Mouse (Mus musculus) myocyte (in vitro differentiated cells): ENCODE measurements around the gene Ptcd1. TPM values are rescaled to one million over a fixed set of nuclear protein-coding genes. Genes with fewer than 3 reads are reported as not detected.
"Not testable (repeated sequence)": the region's sequence is repeated elsewhere in the genome, so short reads cannot be mapped to it uniquely, and the experiment has no call there.

Experiments used
- H3K27me3 ChIP-seq: one replicate; pipeline ENCODE4 v1.6.1; 2011; ENCODE audit not compliant: control insufficient read depth, insufficient read depth, insufficient read length
- H3K36me3 ChIP-seq: one replicate; pipeline ENCODE4 v1.6.1; 2011; ENCODE audit not compliant: control insufficient read depth, insufficient read depth
- H3K4me2 ChIP-seq: one replicate; pipeline ENCODE4 v1.6.1; 2011; ENCODE audit warnings: low read depth, control low read depth
- H3K4me3 ChIP-seq: one replicate; pipeline ENCODE4 v1.5.1; 2011; ENCODE audit warnings: mild to moderate bottlenecking, control low read depth, moderate library complexity
- H3K79me2 ChIP-seq: one replicate; pipeline ENCODE4 v1.6.1; 2011; ENCODE audit not compliant: control insufficient read depth, insufficient read depth
- H3ac ChIP-seq: one replicate; pipeline ENCODE4 v1.6.1; 2011; ENCODE audit not compliant: control insufficient read depth, insufficient read length
- CEBPB ChIP-seq: IDR thresholded peaks from 2 replicates; pipeline ENCODE4 v1.6.1; 2011; ENCODE audit warnings: mild to moderate bottlenecking, moderate library complexity; ENCODE audit not compliant: poor library complexity, insufficient read depth, severe bottlenecking
- E2F4 ChIP-seq: IDR thresholded peaks from one replicate; pipeline ENCODE4 v1.6.1; 2011; ENCODE audit warnings: mild to moderate bottlenecking, control low read depth, moderate library complexity; ENCODE audit not compliant: insufficient read depth
- MAX ChIP-seq: IDR thresholded peaks from one replicate; pipeline ENCODE4 v1.6.1; 2011; ENCODE audit warnings: low read depth, mild to moderate bottlenecking, control low read depth
- MYOD1 ChIP-seq, 3 experiments: IDR thresholded peaks; one replicate each; pipeline ENCODE4 v1.6.1; 2011; ENCODE audit warnings: control low read depth in 2 of 3, low read depth in 2 of 3, mild to moderate bottlenecking in 2 of 3, moderate library complexity in 1 of 3; ENCODE audit not compliant: insufficient read length in 2 of 3, control insufficient read depth in 1 of 3
- MYOG ChIP-seq, 3 experiments: IDR thresholded peaks; one replicate each; pipeline ENCODE4 v1.6.1; 2011; ENCODE audit warnings: control low read depth in 2 of 3, low read depth in 2 of 3, mild to moderate bottlenecking in 2 of 3; ENCODE audit not compliant: insufficient read length in 2 of 3, control insufficient read depth in 1 of 3, insufficient read depth in 1 of 3
- POLR2A ChIP-seq: IDR thresholded peaks from one replicate; pipeline ENCODE4 v1.6.1; 2011; ENCODE audit warnings: low read depth, mild to moderate bottlenecking, control low read depth, moderate library complexity; ENCODE audit not compliant: insufficient read length
- POLR2AphosphoS2 ChIP-seq: IDR thresholded peaks from one replicate; pipeline ENCODE4 v1.6.1; 2011; ENCODE audit warnings: low read depth, control low read depth; ENCODE audit not compliant: insufficient read length
- REST ChIP-seq: IDR thresholded peaks from one replicate; pipeline ENCODE4 v1.6.1; 2011; ENCODE audit warnings: mild to moderate bottlenecking, control low read depth, moderate library complexity; ENCODE audit not compliant: insufficient read depth, insufficient read length
- SRF ChIP-seq: IDR thresholded peaks from one replicate; pipeline ENCODE4 v1.6.1; 2011; ENCODE audit warnings: low read depth; ENCODE audit not compliant: control insufficient read depth, insufficient read length
- TCF12 ChIP-seq: IDR thresholded peaks from one replicate; pipeline ENCODE4 v1.6.1; 2011; ENCODE audit warnings: mild to moderate bottlenecking, control low read depth; ENCODE audit not compliant: poor library complexity, insufficient read depth, severe bottlenecking
- TCF3 ChIP-seq: IDR thresholded peaks from one replicate; pipeline ENCODE4 v1.6.1; 2011; ENCODE audit warnings: low read depth, control low read depth; ENCODE audit not compliant: insufficient read length
- USF1 ChIP-seq: IDR thresholded peaks from one replicate; pipeline ENCODE4 v1.6.1; 2011; ENCODE audit warnings: low read depth, mild to moderate bottlenecking, control low read depth, moderate library complexity
- polyA plus RNA-seq: library from polyadenylated mRNA; unstranded; fragments of >200 nt; fragmentation: generic; extraction: Trizol; gene quantifications from one replicate; pipeline ENCODE4 v1.2.1, GENCODE M21; 2012; ENCODE audit warnings: missing spikeins

The Ptcd1 gene
- polyA plus RNA-seq, 1 experiment: 16.6 TPM

GRCm38 (mm10) chr5:145211340-145211739, 44.4 kb upstream of the Ptcd1 start:
- no peaks in the 10 kb centered on the region for H3K79me2 ChIP-seq
- H3ac ChIP-seq: no peak overlapping the region
- TF ChIP-seq MYOD1 (IDR thresholded peaks at IDR 0.05; ENCODE audit: control insufficient read depth in 1 of 3, insufficient read length in 2 of 3, low read depth in 2 of 3) (no peak), CEBPB (no peak), TCF3 (no peak), TCF12 (no peak), USF1 (no peak), E2F4 (no peak), MYOG (IDR thresholded peaks at IDR 0.05; ENCODE audit: control insufficient read depth in 1 of 3, insufficient read depth in 1 of 3, insufficient read length in 2 of 3, low read depth in 2 of 3) (no peak), REST (no peak), POLR2A (no peak), MAX (no peak), POLR2AphosphoS2 (no peak), SRF (no peak)

GRCm38 (mm10) chr5:145208391-145208790, 41.5 kb upstream of the Ptcd1 start:
- not testable (repeated sequence) for H3K36me3 ChIP-seq

More at GRCm38 (mm10) chr5:145211340-145211739, 44.4 kb upstream of the Ptcd1 start:
- peaks cover 7% of the 10 kb centered on the region for H3K36me3 ChIP-seq
- no peak overlapping the region for H3K4me2 ChIP-seq
- H3K4me3 ChIP-seq: no peak overlapping the region
- H3K27me3 ChIP-seq: no peaks in the 10 kb centered on the region

GRCm38 (mm10) chr5:145207954-145208353, 41.0 kb upstream of the Ptcd1 start:
- peaks cover 4% of the 10 kb centered on the region for H3K36me3 ChIP-seq
- no peak overlapping the region for H3K4me3 ChIP-seq
- no peak overlapping the region for H3ac ChIP-seq
- H3K4me2 ChIP-seq: no peak overlapping the region
- peaks cover 6% of the 10 kb centered on the region for H3K79me2 ChIP-seq
- no peaks in the 10 kb centered on the region for H3K27me3 ChIP-seq
- no peak for TF ChIP-seq TCF3
- TF ChIP-seq MYOD1 (IDR thresholded peaks at IDR 0.05; ENCODE audit: control insufficient read depth in 1 of 3, insufficient read length in 2 of 3, low read depth in 2 of 3): no peak
- TF ChIP-seq MAX: no peak
- no peak for TF ChIP-seq TCF12
- no peak for TF ChIP-seq POLR2AphosphoS2
- TF ChIP-seq CEBPB: no peak
- TF ChIP-seq USF1: no peak
- TF ChIP-seq SRF: no peak
- TF ChIP-seq REST: no peak

More at GRCm38 (mm10) chr5:145208391-145208790, 41.5 kb upstream of the Ptcd1 start:
- H3K4me3 ChIP-seq, H3ac ChIP-seq, H3K27me3 ChIP-seq, H3K79me2 ChIP-seq, H3K4me2 ChIP-seq: not testable (repeated sequence)

GRCm38 (mm10) chr5:145207385-145207784, 40.5 kb upstream of the Ptcd1 start:
- Histone ChIP-seq H3K4me2 (no peak overlapping the region), H3K79me2 (peaks cover 6% of the 10 kb centered on the region), H3K27me3 (no peaks in the 10 kb centered on the region), H3ac (no peak overlapping the region), H3K4me3 (no peak overlapping the region), H3K36me3 (peaks cover 4% of the 10 kb centered on the region)
- TF ChIP-seq TCF12: no peak

GRCm38 (mm10) chr5:145205041-145205440, 38.1 kb upstream of the Ptcd1 start:
- TF ChIP-seq POLR2A (no peak), CEBPB (no peak), SRF (no peak), POLR2AphosphoS2 (no peak), TCF12 (no peak), MAX (no peak), MYOD1 (IDR thresholded peaks at IDR 0.05; ENCODE audit: control insufficient read depth in 1 of 3, insufficient read length in 2 of 3, low read depth in 2 of 3) (no peak), MYOG (IDR thresholded peaks at IDR 0.05; ENCODE audit: control insufficient read depth in 1 of 3, insufficient read depth in 1 of 3, insufficient read length in 2 of 3, low read depth in 2 of 3) (no peak), USF1 (no peak), E2F4 (no peak), REST (no peak), TCF3 (no peak)
- H3K36me3 ChIP-seq: peaks cover 4% of the 10 kb centered on the region
- H3K27me3 ChIP-seq: no peaks in the 10 kb centered on the region
- peak overlapping the region; percentile 44 for H3K4me3 ChIP-seq
- H3K4me2 ChIP-seq: peak overlapping the region; percentile 91
- H3K79me2 ChIP-seq: peaks cover 6% of the 10 kb centered on the region
- H3ac ChIP-seq: peak overlapping the region; percentile 34
